Mouse (Mus musculus) megakaryocyte progenitor cell, adult 5-6 weeks (primary cell): ENCODE measurements at regions not wholly inside any gene's neighbourhood (a gene's known extent, or its start where the extent isn't known, plus 50 kb on each side); places are given as distances from the start of the nearest gene placed in this dataset.

ENCODE experiments used
- ATAC-seq: replicated peaks from 2 replicates; pipeline ENCODE4 v1.8.0; 2016; ENCODE audit warnings: mild to moderate bottlenecking, moderate TSS enrichment, inconsistent platforms; ENCODE audit not compliant: poor library complexity

- peak; percentile 98 for ATAC-seq
Observed at GRCm38 (mm10) chrX:68313486-68313885, 364.9 kb upstream of the Fmr1 start.
